Comparison of ENCODE assay signal across 10 mouse cellular contexts in the genomic region with DNA sequence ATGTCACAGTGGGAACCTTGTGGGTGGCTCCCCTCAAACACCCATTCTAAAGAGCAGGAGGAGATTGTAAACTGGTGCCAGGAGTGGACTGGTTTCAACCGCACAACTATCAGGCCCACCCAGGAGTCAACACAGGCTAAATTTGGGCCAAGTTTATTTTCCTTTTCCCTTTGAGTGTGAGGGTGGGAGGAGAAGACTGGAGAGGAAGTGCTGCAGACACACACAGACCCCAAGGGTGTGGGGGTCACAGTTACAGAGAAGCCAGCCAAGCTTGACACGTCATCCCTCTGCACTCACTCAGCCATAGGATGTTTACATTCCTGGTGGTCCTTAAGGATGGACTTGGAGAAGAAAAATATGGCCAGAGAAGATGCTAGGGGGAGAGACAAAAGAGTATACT.
A peak's percentile ranks its signal among the peaks of the same experiment; 100 is the strongest.
DNase-seq lines count a peak whose midpoint lies in the region; ATAC-seq lines count a peak whose summit lies in the region.
"Had no signal": no experiment of that assay in that cellular context is flagged by ENCODE, and none has a peak within 500 bp of the region (broad histone marks: within the 10 kb centered on the region; RNA-seq: fewer than 3 reads in every experiment).

No protein-coding gene starts in this region.

- no peak overlapping the region for H3K4me3 ChIP-seq in heart, embryonic 13.5 days
- H3K4me3 ChIP-seq: midbrain, embryonic 12.5 days had no signal

- H3K36me3 ChIP-seq in heart, embryonic 13.5 days, result no peaks in the 10 kb centered on the region
- H3K36me3 ChIP-seq: midbrain, embryonic 12.5 days had no signal

- H3K9me3 ChIP-seq in heart, embryonic 13.5 days, result no peaks in the 10 kb centered on the region
- H3K9me3 ChIP-seq: midbrain, embryonic 12.5 days had no signal

- ATAC-seq in heart, embryonic 13.5 days (ENCODE audit: extremely low read depth, insufficient number of reproducible peaks, low FRiP score, low TSS enrichment), result peak; percentile 61; the same call in 1 of the 2 replicates
- ATAC-seq in activated CD4-positive, CD25-positive, alpha-beta regulatory T cell, adult 4 months, result no peak
- ATAC-seq in monocyte, adult 5-6 weeks (replicated peaks; ENCODE audit: insufficient number of reproducible peaks, low FRiP score, low TSS enrichment, poor library complexity, severe bottlenecking), result no peak

- no peak overlapping the region for H3K4me2 ChIP-seq in heart, embryonic 13.5 days
- H3K4me2 ChIP-seq: midbrain, embryonic 12.5 days had no signal

- peak overlapping the region; percentile 55 for H3K27ac ChIP-seq in heart, embryonic 13.5 days (replicated peaks)
- H3K27ac ChIP-seq: midbrain, embryonic 12.5 days had no signal

- H3K27me3 ChIP-seq in heart, embryonic 13.5 days (replicated peaks), result no peaks in the 10 kb centered on the region
- H3K27me3 ChIP-seq: midbrain, embryonic 12.5 days had no signal

- peaks cover 28% of the 10 kb centered on the region for H3K4me1 ChIP-seq in heart, embryonic 13.5 days
- H3K4me1 ChIP-seq: midbrain, embryonic 12.5 days had no signal

- no peak overlapping the region for H3K9ac ChIP-seq in heart, embryonic 13.5 days
- H3K9ac ChIP-seq: midbrain, embryonic 12.5 days had no signal

- DNase-seq in heart, adult 11 months, result no peak
- DNase-seq in embryo, embryonic 11 days, result peak; percentile 69
- DNase-seq in kidney, adult 9 months, result peak; percentile 22
- DNase-seq in lung, postnatal 10 days, result peak; percentile 80
- DNase-seq in left cerebral cortex, adult 11 months (ENCODE audit: low spot score), result no peak
- DNase-seq: cerebellum, adult 9-11 months had no signal

- WGBS in heart, embryonic 13.5 days, result 16% methylated on average over 2 of the region's 2 CpGs

Comparison
In these comparisons a context has a peak if more than half of its experiments do, and no peak if none do; other contexts are left out.
1. DNase-seq: peak in embryo, embryonic 11 days (single experiment), kidney, adult 9 months (single experiment) and lung, postnatal 10 days (single experiment); none in heart, adult 11 months (single experiment) and left cerebral cortex, adult 11 months (single experiment).